Mouse (Mus musculus) thymus, adult 18-20 months (tissue): ENCODE data around the gene BC052040.
A peak's percentile ranks its signal among the peaks of the same experiment; 100 is the strongest.

ENCODE experiments used
- DNase-seq, 2 experiments: peaks; one replicate each; pipeline ENCODE4 v3.0.0; 2022; ENCODE audit warnings: mixed read lengths in 2 of 2

Gene BC052040

DNA sequence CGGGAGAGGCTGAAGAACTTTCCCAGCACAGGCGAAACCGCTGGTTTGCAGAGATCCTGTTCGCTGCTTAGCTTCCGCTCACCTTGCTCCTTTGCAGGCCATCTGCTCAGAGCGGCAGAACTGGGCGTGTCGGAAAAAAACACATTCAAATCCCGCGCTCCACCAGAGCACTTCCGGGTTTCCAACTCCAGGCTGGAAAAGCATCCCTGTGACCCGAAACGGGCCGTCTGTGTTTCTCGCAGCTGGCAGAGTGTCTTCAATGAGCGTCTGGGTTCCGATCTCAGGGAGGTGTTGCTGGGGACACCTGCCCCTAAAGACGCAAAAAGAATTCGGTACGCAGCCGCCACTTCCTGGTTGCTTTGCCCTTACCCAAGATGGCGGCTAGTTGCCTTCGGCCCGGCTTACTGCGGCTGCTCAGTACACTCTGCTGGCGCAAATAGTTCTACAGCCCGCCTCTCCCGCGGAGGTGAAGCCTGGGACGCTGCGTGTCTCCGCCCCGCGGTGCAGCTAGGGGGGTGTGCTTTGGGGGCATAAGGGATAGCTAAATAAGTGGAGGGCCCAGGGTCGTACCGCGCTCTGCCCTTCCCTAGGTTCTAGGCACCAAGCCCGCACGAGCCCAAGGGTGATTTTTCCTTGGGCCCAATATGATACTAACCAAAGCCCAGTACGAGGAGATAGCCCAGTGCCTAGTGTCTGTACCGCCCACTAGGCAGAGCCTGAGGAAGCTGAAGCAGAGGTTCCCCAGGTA, at the start of gene BC052040:
Gene BC052040, plus strand, starts transcription at position 476 of the 748 bp plus-strand sequence.
- DNase-seq: peak; percentile 81 to 85

DNA sequence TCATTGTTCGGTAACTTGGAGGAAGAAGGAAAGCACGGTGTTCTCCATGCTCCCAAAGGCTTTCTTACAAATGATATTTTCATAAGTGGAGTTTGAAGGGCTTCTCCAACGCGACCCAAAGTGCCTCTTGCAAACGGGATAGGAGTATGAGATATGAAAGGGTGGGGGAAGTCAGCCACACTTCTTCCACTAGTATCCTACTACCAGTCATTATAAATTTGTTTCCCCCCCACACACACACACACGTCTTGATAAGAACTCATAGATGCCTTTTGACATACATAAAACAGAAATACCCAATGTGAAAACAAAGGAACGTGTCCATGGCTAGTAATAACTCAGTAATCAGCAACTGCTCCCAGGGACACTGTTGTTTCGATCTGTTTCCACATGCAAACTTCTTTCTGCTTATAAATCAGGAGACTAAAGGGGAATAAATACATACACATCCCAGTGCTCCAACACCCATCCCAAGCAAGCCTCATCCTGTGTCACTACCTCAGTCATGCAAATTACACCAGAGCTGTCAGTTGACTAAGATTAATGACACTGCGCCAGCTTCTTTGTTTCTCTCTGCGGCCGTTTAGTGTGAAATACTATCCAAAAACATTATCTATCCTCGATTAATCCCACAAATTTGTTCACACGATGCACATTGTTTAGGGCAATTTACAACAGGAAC, 43.4 kb upstream of the BC052040 start:
- no peak for DNase-seq

DNA sequence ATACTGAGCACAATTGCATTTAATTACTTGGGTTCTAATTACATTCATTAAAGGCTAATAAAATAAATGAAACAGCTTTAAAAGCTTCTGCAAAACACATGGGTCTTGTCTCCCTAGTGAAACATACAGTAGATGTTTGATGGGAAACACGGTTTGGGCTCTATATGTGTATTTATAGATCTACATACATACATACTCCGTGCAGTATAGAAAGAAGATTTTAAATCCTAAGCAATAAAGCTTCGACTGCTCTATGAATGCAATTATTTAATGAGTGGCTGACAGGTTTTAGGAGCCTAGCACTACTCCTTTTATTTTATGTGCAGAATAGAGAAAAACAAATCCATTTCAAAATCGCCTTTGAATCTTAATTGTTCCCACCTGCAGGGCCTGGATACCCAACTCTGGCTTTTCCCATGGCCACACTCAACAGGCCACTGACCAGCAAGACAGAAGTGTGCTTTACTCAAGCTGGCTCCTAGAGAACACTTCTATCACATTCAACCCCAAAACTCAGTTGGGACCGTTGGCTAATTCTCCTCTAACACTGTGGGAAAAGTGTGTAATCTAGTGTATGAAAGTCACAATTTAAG, 42.7 kb upstream of the BC052040 start:
- no peak for DNase-seq

DNA sequence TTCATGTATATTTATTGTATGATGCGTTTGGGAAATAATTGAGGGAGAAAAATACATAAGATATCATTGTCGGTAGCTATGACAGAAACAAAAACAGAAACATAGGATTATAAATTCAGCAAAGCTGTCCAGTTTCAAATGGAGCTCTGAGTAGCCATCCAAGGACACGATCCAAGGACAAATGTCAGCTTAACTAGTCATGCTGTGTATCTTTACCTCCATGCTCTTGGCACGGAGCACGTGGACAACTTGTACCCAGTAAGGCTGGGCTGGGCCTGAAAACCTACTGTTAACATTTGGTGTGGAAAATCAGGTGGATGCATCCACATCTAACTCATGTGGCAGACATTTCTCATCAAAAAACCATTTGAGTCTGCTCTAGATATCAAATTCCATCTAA, 41.8 kb upstream of the BC052040 start:
- no peak for DNase-seq

DNA sequence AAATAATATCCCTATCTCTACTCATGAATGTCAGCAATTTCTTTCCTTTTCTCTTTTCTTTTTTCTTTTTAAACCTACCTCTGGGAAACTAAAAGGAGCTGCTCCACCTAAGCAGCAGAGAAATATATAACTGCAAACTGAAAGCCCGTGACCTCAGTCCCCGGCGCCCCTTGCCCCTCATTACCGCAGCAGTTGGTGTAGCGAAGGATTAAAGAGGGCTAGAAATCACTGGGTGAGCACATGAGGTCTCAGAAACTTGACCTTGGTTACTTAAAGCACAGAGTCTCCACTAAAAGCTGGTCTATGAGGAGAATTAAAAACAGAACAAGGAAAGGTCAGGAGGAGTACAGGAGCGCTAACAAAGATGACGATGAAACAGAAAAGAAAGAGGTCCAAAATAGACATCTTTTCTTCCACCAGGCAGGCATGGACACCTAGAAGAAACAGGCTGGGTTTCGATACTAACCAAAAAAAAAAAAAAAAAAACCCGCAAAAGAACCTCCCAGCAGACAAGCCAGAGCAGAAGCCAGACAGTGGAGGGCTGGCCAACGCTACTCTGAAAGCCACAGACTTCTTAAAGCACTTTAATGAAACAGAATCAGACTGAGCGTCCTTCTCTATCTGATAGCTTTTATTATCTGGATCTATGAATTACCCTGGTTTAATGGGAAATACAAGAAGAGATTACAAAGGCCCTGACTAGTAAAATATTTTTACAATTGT, 39.0 kb upstream of the BC052040 start:
- DNase-seq: no peak

DNA sequence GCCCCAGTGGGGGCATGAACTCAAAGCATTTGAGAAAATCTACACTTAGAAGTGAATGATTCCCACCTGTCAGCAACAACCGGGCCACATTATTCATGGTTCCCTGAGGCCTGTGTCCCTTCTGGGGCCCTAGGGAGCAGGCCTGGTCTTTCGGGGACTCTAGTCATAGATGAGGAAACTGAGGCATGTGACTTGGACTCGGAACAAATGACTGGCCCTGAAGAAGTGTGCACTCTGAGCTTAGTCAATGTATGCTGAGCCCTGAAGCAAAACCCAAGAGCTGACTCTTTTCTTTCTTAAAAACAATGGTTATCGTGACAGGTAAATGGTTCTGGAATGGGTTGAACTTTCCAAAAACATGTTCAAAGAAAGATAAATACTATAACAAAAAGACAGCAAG, 38.3 kb upstream of the BC052040 start:
- no peak for DNase-seq

DNA sequence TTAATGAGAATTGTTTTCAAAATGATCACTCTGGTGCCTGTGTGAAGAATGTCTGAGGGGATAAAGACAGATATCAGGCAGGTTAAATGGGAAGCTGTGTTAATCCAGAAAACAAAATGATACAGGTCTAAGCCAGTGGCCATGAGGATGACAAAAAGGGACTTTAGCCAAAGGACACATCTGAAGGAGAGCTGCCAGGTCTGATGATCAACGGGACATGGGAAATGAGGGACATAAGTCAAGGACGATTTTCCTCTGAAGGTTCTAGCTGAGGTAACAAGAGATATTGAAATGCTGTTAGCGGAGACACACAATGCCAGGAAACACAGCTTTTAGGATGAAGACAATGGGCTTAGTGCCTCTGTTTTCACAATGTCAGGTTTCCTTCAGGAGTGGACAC, 29.6 kb upstream of the BC052040 start:
- no peak for DNase-seq

DNA sequence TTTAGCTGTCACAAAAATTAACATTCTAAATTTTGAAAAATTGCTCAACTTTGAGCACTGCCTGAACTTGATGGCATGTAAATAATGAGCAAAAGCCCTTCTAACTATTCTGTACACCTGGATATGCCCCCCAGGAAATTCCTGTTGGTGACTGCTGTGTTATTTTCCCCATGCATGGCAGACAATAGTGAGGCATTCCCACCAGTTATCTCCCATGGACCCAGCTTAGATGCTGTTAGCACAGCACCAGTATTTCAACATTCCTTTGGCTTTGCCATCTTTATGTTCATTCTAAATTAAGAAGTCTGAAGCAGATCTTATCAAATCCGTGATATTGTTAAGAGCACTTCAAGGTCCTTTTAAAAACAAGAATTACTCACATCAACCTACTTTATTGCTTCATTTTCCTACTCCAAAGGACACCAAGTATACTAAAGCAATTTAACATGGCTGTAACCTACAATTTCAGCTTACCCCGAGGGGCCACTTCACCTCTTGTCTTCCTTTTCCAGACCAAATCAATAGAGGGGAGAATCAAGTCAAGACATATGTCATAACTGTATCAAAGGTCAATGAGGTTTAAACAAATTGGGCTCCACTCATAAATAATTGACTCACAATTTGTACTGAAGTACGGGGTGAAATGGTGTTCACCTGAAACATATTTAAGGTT, 19.2 kb upstream of the BC052040 start:
- DNase-seq: no peak

DNA sequence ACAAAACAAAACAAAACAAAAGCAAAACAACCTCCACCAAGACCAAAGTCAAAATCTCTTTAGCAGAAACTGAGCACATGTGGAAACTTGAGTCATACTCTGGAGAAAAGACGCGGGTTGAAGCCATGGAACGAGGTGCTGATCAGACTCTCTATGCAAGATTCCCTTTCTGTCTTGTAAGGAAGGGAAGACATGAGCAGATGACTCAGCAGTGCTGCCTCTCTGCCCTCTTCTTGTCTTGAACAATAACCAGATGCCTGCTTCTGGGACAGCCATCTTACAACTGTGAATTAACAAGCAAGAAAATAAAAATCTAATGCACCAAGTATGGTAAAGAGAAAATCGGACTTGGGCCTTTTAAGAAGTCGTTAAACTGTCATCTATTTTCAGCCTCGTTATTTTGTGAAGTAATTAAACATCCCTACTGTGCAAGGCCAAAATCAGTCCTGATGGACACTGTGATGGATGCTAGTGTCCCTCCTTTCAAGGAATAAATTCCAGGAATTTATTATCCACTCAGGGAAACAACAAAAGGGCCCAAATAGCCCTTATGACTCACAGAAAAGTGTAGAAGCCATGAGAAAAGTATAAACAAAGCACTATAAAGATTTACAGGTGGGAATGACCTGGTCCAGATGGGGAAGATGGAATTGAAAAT, 18.0 kb upstream of the BC052040 start:
- no peak for DNase-seq

DNA sequence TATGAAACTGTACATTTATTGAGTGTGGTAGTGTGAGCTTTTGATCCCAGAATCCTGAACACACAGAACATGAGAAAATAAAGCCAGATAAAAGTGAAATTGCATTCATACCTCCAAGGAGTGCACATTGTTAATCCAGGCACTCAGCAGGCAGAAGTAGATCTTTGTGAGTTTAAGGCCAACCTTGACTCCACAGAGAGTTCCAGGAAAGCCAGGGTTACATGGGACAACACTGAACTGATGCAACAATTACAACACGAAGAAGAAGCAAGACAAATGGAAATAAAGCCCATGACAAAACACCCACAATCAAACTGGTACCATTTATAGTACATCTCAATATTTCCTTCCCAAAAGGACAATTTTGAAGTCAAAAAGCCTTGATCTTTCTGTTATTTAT, 9.5 kb upstream of the BC052040 start:
- no peak for DNase-seq

DNA sequence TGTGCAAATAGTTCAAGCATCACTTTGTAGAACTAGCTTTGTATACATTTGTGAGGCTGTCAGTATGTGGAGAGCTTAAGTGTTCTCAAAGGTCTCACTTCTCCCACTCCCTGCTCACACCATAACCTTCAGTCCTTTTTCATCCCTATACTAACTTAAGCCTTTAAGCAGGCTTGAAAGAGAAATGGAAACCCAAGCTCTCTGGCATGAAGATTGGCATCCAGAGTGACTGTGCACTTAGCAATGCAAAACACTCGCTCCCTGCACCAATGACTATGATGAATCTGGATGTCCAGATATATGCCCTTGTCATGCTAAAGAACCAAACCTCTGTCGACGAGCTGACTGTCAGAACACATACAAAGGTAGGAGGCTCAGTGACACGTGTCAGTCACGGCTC, 6.7 kb upstream of the BC052040 start:
- DNase-seq: no peak

DNA sequence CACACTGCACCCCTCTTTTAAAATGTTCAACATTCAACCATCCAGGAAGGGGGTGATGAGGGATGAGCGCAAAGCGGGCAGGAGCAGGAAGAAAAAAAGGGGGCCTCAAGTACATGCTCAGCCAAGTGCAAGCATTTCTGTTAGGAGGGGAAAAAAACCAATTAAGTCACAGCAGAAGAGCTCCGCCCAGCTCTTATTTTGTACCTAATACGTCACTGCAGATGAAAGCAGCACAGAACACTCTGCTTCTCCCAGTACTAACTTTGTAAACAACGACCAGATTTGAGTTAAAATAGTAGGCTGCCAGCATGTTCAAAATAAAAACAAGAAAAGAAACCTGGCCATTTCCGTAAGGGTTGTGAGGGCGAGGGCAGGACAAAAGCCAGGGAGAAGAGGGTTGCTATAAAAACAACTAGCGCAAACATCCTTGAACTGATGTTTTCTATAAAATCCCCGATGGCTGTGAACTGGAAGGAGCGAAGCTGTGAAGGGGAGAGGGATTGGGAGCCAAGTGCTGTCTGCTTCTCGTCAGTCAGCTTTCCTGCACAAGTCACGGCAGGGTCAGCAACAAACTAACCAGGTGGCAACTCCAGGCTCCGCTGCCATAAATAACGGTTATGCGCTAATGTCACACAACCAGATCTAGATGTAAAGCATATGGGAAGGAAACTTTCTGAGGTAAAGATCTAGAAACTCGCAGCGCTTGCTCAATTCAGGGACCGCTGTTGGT, 2.2 kb upstream of the BC052040 start:
- DNase-seq: no peak

DNA sequence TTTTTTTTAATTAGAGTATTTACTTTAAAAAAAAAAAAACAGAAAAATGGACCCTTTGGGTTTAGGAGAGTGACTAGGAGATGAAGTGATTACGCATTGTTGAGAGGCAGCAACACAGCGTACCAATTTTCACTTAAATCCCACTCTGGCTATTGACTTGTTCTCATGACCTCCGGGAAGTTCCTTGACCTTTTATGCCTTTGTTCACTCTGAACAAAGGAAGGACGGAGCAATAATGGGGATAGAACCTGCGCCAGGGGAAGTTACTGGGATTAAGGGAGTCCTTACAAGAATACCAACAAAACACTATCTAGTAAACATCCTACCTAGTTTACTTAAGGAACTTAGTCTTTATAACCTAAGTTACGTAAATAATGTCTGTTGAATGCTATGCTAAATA, 1.5 kb upstream of the BC052040 start:
- no peak for DNase-seq

DNA sequence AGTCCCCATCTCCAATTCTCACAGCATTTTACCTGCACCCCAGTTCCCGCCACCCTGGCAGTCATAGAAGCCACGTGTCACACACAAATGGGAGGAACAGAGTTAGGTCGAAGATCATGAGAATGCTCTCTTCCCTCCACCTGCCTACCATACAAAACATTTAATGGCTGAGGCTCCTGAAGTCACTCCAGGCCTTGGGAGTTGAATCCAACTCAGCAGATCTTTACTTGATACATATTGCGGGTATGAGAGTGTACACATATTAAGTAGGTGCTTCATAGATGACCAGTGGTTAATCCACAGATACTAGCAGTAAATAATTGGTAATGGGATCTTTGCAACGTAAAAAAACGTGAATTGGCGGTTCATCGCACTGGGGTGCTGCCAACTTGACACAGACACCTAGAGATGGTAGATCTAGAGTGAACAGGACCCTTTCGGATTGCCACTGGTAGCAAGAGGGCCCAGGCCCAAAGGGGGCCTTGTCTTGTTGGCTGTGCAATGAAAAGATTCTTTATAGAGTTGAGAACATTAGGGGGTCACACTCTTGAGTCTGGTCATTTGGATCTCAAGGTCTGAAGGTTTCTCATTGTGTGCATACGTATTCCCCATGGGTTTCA, 583 bp downstream of the BC052040 start:
- no peak for DNase-seq

DNA sequence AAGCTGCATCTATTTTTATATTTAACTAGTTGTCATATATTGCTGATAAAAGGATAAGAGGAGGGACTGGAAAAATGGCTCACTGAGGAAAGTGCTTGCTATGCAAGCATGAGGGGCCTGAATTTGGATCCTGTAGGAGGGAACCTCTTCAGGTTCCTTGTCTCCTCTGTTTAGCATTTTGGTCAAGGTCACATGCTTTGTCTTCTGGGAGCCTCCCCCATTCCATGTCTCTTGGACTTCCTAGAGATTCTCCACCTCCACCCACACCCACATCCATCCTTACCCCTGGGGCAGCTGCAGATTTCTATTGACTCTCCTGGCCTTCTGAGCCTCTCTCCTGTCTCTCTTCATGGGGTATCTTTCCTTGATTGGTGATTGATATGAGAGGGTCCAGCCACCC, 2.3 kb downstream of the BC052040 start:
- DNase-seq: no peak

DNA sequence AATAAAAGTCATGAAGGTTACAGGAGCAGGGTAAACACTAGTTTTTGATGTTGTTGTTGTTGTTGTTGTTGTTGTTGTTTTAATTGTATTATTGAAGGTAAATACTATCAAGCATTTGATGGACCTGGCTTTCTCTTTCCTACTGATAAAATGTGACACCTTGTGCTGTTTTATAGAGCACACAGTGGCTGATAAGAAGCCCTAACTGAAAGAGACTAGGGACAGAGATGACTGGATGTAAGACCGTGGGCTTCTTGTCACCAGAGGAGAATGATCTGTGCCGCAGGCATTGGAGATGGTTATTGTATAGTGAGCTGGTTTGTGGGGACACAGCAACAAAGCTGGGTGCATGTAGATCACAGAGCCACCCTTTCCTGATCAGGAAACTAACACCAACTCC, 9.1 kb downstream of the BC052040 start:
- no peak for DNase-seq

DNA sequence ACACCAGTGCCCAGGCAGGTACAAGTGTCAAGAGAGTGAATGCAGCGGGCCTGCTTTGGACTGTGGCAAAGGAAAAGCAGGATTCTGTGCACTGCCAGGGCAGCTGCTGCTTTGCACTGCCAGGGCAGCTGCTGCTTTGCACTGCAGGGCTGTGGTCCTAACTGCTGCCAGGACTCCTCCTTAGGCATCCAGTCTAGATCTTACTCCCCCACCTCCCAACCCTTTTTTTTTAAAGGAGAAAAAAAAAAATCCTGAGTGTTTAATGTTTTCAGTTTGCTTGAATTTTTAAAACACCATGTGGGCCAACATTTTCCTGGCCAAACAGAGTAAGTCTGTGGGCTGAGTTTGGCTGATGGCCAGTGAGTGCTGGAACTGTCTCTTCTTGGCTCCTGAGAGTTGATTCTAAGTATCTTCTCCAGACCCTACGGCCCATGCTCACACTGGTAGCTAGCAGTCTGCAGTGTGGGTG, 11.2 kb downstream of the BC052040 start:
- no peak for DNase-seq

DNA sequence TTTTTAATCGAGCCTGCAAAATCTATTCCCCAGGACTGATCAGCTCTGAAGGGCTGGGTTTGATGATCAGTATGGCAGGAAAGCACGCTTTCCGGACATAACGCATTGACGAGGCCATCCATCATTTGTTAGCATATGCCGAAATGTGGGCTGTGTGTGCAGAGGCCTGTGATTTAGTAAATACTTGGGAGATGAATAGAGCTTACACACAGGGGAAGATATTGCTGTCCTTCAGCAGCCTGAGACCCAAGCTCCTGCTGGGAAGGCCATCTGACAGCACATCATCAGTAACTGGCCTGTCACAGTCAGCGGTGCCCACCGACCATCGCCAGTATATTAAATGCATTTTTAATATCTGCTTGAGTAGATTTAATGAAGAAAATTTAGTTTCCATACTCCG, 15.5 kb downstream of the BC052040 start:
- no peak for DNase-seq

DNA sequence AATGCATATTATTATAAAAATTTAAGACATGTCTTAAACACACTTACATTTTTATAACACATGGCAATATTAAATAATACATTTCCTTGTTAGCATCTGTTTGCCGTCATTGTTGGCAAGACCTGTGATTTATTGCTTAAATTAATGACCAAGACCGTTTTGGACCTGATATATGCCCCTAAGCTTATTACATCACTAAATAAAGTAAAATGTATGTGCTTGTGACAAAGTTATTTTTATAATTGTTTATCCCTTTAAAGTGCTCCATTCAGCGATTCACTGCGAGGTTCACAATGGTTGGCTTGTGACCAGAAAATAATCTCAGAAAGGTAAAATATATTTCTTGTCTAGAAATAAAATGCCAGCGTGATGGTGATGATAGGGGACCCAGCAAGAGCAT, 16.8 kb downstream of the BC052040 start:
- DNase-seq: no peak

DNA sequence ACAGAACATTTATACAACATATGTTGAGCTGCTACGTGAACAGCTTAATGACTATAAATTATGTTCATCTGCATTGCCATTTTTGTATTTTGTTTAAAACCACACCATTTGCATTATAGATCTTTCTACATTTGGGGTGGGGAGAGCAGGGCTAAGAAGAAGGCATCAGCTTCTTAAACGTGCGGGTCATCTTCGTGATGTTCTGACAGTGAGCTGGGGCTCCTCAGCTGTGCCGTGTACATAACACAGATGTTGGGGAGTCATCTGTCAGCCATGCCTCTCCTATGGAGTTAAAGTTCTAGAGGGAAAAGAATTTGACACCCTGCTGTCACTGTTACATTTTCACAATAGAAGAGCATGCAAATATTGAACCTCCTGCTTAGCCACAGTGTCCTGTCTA, 19.2 kb downstream of the BC052040 start:
- no peak for DNase-seq

DNA sequence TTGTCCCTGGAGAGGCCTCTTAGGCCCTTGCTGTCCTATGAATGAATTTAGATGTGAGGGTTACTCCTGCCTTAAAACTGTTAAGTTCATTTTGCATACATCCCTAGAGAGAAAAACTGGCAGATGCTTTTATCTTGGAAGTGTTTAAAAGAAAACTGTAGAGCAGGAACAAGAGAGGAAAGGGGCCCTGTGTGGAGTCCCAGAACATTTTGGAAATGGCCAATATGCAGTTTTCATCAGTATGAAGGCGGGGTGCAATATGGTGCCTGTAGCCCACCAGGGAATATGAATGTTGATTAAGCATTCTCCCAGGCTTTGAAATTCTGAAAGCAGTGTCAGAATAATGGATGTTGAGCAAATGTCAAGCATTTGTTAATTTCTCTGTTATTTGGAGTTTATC, 19.8 kb downstream of the BC052040 start:
- no peak for DNase-seq
